Comparison of ENCODE assay signal across 27 mouse cellular contexts in the genomic region with DNA sequence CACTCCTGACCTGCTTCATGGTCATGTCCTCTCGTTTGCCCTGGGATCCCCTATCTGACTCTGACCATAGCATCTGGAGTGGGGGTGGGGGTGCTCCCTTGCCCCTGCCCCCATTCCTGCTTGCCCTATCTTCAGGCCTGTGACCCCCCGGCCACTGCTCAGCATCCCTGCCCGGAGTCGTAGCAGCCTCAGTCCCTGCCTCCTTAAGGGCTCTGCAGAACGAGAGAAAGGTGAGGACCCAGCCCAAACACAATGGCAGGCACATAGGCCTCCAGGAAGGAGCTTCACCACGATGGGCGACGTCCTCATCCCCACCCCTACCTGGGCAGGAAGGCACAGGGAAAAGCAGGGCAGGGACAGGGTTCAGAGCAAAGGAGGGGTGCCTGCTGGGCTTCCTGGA. TPM values are rescaled to one million over a fixed set of nuclear protein-coding genes. Genes with fewer than 3 reads are reported as not detected.
"Had no signal": no experiment of that assay in that cellular context is flagged by ENCODE, and none has a peak within 500 bp of the region (broad histone marks: within the 10 kb centered on the region; RNA-seq: fewer than 3 reads in every experiment).

No protein-coding gene starts in this region.

- H3K9ac ChIP-seq: midbrain, embryonic 12.5 days; midbrain, embryonic 15.5 days; neural tube, embryonic 13.5 days had no signal

- H3K27ac ChIP-seq: kidney, postnatal 0 days; layer of hippocampus, adult 2 months; left cerebral cortex, adult 2 months; liver, embryonic 13.5 days; midbrain, embryonic 12.5 days; midbrain, embryonic 15.5 days; neural tube, embryonic 13.5 days had no signal

- ATAC-seq: midbrain, embryonic 15.5 days had no signal

- H3K27me3 ChIP-seq: liver, embryonic 13.5 days; midbrain, embryonic 15.5 days; neural tube, embryonic 13.5 days had no signal

- H3K4me2 ChIP-seq: liver, embryonic 13.5 days; midbrain, embryonic 12.5 days; midbrain, embryonic 15.5 days; neural tube, embryonic 13.5 days had no signal

- H3K9me3 ChIP-seq: liver, embryonic 13.5 days; midbrain, embryonic 12.5 days; midbrain, embryonic 15.5 days; neural tube, embryonic 13.5 days had no signal

- H3K4me3 ChIP-seq: layer of hippocampus, adult 2 months; left cerebral cortex, adult 2 months; liver, embryonic 13.5 days; midbrain, embryonic 12.5 days; midbrain, embryonic 15.5 days; myocyte; neural tube, embryonic 13.5 days had no signal

- DNase-seq: kidney, adult 2 months; layer of hippocampus, adult 9-11 months; liver, embryonic 13.5 days; lung, adult 2 months; lung, postnatal 14 days; lung, postnatal 4 days; thymus, adult 18-20 months; thymus, postnatal 36 days had no signal

- H3K36me3 ChIP-seq: liver, embryonic 13.5 days; midbrain, embryonic 12.5 days; midbrain, embryonic 15.5 days; neural tube, embryonic 13.5 days had no signal

RNA-seq across cellular contexts. Expression of a gene that starts 4.8 kb away (rescaled TPM):
- total RNA-seq: monocyte, adult 5-6 weeks had no signal

RNA-seq across cellular contexts. Expression of a gene that starts 5.8 kb away (rescaled TPM):
- total RNA-seq: layer of hippocampus, adult 2 months; layer of hippocampus, postnatal 25 days; left cerebral cortex, adult 2 months; left cerebral cortex, postnatal 10 days; left cerebral cortex, postnatal 36 days; liver, adult 2 months; megakaryocyte progenitor cell, adult 5-6 weeks; megakaryocyte-erythroid progenitor cell, adult 5-6 weeks; monocyte, adult 5-6 weeks; neutrophil, adult 5-6 weeks had no signal
- polyA plus RNA-seq: large intestine, adult 2 months; liver, adult 2 months; liver, embryonic 16.5 days; midbrain, embryonic 12.5 days; midbrain, embryonic 15.5 days; neural tube, embryonic 13.5 days; spleen, adult 2 months; urinary bladder, adult 2 months had no signal

RNA-seq across cellular contexts. Expression of a gene that starts 12.0 kb away (rescaled TPM):
- total RNA-seq: monocyte, adult 5-6 weeks; neutrophil, adult 5-6 weeks had no signal
